Mouse (Mus musculus) C2C12 (cell line): Measurements from ENCODE around the gene Senp8.

Experiments used
- CEBPB ChIP-seq: IDR thresholded peaks from one replicate; pipeline ENCODE4 v1.6.1; 2011; ENCODE audit warnings: low read depth, mild to moderate bottlenecking, control low read depth, moderate library complexity
- CTCF ChIP-seq: IDR thresholded peaks from one replicate; pipeline ENCODE4 v1.5.1; 2011; ENCODE audit not compliant: control insufficient read depth, insufficient read depth, insufficient read length
- FOSL1 ChIP-seq: IDR thresholded peaks from one replicate; pipeline ENCODE4 v1.8.0; 2011; ENCODE audit warnings: mild to moderate bottlenecking, low read length; ENCODE audit not compliant: poor library complexity, insufficient read depth, severe bottlenecking
- MAX ChIP-seq: IDR thresholded peaks from one replicate; pipeline ENCODE4 v1.6.1; 2011; ENCODE audit warnings: mild to moderate bottlenecking, control low read depth
- MYOD1 ChIP-seq: IDR thresholded peaks from one replicate; pipeline ENCODE4 v1.6.1; 2011; ENCODE audit warnings: low read depth; ENCODE audit not compliant: control insufficient read depth, insufficient read length
- MYOG ChIP-seq: IDR thresholded peaks from one replicate; pipeline ENCODE4 v1.6.1; 2011; ENCODE audit not compliant: control insufficient read depth, insufficient read length; ENCODE audit errors: extremely low read depth
- USF1 ChIP-seq: IDR thresholded peaks from one replicate; pipeline ENCODE4 v1.6.1; 2011; ENCODE audit warnings: low read depth, mild to moderate bottlenecking, control low read depth, moderate library complexity

DNA sequence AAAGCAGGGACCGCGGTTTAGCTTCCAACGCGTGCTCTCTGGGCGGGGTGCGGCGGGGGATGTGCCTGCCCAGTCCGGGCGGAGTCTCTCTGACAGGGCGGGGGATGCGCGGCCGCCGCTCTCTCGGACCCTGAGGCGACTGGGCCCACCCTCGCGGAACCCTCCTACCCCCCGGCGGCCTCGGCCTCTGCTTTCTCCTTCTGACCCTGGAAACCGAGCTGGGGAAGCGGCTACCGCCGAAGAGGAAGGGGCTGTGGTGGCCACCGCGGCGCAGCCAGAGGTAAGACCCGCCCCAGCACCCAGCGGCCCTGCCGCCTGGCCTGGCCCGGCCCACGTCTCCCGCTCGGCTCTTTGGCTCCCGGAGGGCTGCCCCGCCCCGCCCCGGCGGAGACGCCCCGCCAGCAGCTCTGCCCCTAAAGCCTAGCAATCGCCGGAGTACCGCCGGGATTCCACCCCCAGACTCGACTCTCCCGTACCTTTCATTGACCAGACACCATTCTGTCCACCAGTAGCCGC is 614 bp upstream of the Senp8 start:
- TF ChIP-seq CTCF (no peak), USF1 (no peak), MAX (no peak), MYOG (no peak), CEBPB (no peak), FOSL1 (no peak), MYOD1 (no peak)
